Mouse (Mus musculus) CD4-positive, CD25-positive, alpha-beta regulatory T cell, adult 4 months (primary cell): Measurements from ENCODE around the gene Cacnb3. TPM values are rescaled to one million over a fixed set of nuclear protein-coding genes. Genes with fewer than 3 reads are reported as not detected.

Source experiments
- ATAC-seq: one replicate; pipeline ENCODE4 v1.8.0; 2017
- polyA plus RNA-seq, 2 experiments: library from polyadenylated mRNA; unstranded; fragments of 100-300 nt; shearing (Covaris generic); gene quantifications; one replicate each; pipeline ENCODE4 v1.2.1; 2017

Cacnb3 gene
- polyA plus RNA-seq, 2 experiments from 2014 or later: not detected

DNA sequence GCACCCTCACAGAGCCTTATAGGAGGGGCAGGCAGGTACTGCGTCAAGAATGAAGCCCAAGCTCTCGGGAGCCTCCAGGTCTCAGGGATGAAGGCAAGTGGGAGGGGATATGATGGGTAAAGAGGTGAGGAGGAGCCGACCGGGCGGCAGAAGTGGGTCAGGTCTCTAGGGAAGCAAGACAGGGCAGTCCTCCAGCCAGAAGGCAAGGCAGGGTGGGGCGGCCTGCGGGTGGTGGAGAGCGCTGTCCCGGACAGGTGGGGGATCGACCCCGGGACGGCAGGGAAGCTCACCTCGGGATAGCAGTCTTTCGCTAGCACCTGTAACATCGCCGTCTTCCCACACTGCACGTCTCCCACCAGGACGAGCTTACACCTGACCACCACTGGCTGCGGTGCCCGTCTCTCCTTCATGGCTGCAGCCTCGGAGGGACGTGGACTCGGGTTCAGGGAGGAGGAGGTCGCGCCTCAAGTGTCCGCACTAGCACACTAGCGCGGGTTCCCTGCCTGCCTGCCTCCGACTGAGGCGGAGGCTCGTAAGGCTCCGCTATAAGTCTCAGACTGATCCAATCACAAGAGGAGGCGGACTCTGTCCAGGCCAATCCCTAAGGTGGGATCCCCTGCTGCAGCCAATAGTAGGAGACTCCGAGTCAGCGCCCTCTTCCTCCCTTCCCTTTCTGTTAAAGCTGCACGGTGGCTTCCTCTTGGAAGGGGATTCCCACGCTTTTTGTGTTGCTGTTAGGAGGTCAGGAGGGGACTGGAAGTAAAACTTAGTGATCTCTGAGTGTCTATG, 46.5 kb downstream of the Cacnb3 start, which contains the start of gene Rnd1:
Gene Rnd1 (minus strand): TSS at position 522 of the 789 bp plus-strand sequence.
- peak; percentile 99 for ATAC-seq

DNA sequence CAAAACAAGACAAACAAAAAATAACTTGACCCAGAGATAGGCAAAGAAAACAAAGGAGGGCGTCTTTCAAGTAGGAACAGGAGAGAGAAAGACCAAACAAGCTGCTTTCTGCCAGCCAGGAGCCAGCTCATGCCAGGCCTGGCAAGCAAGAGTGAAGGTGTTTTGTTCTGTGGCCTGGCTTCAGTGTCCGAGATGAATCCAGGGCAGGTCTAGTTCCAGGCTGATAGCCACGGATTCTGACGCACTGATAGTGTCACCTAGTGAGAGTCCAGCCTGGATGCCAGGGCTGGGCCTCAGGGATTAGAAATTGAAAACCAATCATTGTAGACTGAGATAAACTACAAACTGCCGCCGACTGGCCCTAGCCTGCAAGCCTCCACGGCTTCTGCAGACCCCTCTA, 47.3 kb downstream of the Cacnb3 start:
- ATAC-seq: no peak

DNA sequence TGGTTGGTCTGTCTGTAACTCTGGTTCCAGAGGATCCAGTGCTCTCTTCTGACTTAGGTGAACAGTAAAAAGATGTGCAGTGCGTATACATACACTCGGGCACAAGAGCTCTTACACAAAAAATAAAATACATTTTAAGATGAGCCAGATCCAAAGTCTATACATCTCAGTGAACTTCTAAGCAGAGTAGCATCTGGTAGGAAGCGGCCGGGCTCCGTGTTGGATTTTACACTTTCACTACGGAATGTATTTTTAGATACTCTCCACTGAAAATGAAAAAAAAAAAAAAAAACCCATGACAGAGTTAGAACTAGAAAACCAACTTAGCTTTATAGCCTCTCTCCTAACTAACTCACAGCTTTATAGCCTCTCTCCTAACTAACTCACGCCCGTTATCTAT, 50.0 kb downstream of the Cacnb3 start:
- ATAC-seq: no peak

DNA sequence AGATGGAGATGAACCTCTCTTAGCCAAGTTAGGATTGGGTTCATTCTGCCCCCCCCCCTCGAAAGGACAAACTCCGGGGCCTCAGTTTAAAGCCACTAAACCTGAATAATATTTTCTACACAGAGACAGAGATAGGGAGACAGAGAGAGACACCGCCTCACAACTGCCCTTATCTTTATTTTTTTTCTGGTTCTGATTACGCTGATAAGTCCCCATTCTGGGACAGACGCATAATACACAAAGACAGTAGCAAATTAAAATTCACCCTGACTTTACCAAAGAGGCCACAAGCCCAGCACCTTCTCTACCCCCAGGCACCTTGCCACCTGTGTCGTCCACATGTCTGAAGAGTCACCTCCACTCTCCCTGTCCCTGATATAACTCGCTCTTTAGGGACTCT, 51.0 kb downstream of the Cacnb3 start:
- no peak for ATAC-seq

DNA sequence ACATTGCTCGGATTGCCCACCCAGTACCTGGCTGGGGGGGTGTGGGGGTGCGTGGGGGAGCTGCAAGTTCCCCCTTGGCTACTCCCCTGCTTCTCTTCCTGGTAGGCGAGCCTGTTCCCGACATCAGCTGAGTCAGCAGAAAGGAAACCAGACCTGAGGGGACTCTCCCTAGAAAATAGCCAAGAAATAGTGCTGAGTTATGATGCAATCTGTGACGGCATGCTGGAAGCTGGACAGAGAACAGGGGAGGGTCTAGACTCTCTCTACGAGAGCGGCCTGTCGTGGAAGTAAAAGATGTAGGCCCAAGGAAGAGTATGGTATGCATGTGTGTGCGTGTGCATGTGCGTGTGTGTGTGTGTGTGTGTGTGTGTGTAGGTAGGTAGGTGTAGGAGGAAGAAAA, 52.5 kb downstream of the Cacnb3 start:
- no peak for ATAC-seq

DNA sequence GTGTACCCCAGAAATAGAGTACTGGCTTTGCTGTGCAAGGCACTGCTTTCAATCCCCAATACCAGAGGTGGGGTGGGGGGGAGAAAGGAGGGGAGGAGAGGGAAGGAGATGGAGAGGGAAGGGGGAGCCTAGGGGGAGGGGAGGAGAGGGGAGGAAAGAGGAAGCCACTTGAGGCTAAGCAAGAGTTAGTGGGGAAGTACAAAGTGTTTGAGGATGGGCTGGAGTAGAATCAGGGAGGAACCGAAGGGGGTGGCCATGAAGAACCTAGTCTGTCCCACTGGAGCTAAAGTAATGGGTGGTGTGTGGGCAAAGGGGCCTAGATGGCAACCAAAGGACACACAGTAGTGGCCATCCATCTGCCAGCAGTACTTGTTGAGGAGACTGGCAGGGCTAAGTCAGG, 53.1 kb downstream of the Cacnb3 start:
- ATAC-seq: no peak

DNA sequence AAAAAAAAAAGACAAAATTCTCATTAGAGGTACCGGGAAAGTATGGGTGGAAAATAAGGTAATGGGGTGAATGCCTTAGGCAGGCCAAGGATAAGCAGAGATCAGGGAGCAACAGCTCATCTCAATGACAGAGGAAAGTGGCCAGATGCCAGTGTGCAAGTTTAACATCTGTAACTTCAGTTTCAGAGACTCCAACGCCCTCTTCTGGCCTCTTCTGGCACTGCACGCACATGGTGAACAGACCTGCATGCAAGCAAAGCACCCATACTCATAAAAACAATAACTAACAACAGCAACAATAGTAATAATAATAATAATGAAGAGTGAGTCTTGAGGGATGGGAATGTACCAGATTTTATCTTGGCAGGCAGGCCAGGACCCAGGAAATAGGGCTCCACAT, 55.3 kb downstream of the Cacnb3 start:
- no peak for ATAC-seq

DNA sequence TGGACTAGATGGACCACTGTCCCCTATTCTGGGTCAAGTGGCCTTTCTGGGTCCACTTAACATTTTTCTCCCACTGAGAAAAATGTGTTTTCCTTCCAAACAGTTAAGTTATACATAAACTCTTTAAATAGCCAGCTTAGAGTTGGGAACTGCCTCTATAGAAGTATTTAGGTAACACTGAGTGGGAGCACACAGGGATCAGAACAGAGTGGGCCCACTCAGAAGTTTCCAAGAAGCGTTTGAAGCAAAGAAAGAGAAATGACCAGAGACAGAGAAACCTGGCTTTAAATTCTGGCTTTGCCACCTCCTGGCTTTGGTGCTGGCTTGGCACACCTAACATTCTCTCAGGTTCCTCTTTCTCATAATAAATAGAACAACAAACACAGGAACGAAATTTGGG, 59.0 kb downstream of the Cacnb3 start:
- ATAC-seq: no peak

DNA sequence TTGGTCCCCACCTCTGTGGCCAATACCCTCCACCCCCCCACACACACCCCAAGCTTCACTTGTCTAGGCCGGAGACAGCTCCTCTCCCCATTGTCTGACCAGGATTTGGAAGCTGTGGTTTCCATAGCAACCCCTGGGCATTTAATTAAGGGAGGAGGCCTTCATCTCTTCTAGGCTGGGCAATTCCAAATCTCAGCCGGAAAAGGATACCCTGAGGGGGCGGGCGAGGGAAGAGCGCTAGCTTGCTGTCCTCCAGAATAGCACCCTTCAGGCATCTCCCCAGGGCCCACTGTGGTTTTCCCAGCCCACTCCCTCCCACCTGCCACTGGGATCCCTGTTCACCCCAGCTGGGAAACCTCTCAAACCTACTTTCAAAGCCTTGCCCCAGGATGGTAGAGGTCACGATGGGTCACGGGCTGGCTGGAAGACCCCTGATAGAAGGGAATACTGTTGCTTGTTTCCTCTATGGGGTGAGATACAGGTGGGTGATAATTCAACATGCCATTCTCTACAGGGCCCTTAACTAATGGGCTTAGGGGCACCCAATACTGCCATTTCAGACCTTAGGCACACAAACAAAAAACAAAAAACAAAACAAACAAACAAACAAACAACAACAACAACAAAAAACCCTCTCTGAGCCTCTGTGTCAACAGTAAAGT, 61.0 kb downstream of the Cacnb3 start:
- no peak for ATAC-seq

DNA sequence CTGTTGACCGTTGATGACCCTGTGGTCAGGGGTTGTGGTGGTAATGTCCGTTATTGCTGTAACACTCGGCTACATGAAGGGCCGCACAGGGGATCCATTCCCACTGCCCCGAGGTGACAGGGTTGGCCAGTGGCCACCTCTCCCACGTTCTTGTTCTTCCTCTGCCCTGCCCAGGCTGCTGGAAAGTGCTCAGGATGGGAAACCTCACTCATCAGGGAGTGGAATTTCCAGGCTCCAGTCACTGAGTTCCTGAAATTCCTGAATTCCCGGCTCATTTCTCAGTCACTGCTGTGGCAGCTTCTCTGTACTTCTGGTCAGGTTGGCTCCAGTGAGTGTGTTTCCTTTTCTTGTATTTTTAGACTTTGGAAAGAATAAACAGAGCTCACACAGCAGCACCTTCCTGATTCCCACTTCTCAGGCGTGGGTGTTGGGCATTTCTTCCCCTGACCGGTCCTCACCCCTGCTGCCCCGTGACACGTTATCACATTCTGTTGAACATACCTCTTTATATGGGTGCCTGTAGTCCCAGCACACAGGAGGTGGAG, 61.6 kb downstream of the Cacnb3 start:
- no peak for ATAC-seq

Other genes starting within 250 kb of the Cacnb3 start
- gene Olfr283, start 249.9 kb upstream of the Cacnb3 start, polyA plus RNA-seq: not detected
- not detected for gene Olfr282, start 199.6 kb upstream of the Cacnb3 start, polyA plus RNA-seq
- not detected for gene Olfr281, start 178.3 kb upstream of the Cacnb3 start, polyA plus RNA-seq
- gene OR5BS1P, start 160.9 kb upstream of the Cacnb3 start, polyA plus RNA-seq: not detected
- under 1 TPM in 1 of 2 experiments, not detected in 1; 0.56 TPM for gene Lalba, start 148.1 kb upstream of the Cacnb3 start, polyA plus RNA-seq
- gene Olfr279, start 138.4 kb upstream of the Cacnb3 start, polyA plus RNA-seq: not detected
- 10 to 100 TPM; 27.2 to 36.2 TPM for gene Kansl2, start 96.6 kb upstream of the Cacnb3 start, polyA plus RNA-seq
- gene Ccnt1, start 59.9 kb upstream of the Cacnb3 start, polyA plus RNA-seq: 100 to 1,000 TPM; 103 to 104 TPM
- gene 4930415O20Rik, start 59.8 kb upstream of the Cacnb3 start, polyA plus RNA-seq: not detected
- gene Adcy6, start 20.8 kb upstream of the Cacnb3 start, polyA plus RNA-seq: 1 to 10 TPM; 1.1 to 1.5 TPM
- gene Ddx23, start 32.1 kb downstream of the Cacnb3 start, polyA plus RNA-seq: 10 to 100 TPM; 29.4 to 29.8 TPM
- gene Rnd1, start 46.6 kb downstream of the Cacnb3 start, polyA plus RNA-seq: 1 to 10 TPM in 1 of 2 experiments, under 1 TPM in 1; 0.35 to 1.9 TPM
- not detected for gene Ccdc65, start 77.4 kb downstream of the Cacnb3 start, polyA plus RNA-seq
- gene Fkbp11, start 97.4 kb downstream of the Cacnb3 start, polyA plus RNA-seq: 1 to 10 TPM in 1 of 2 experiments, under 1 TPM in 1; 0.75 to 1.0 TPM
- gene Arf3, start 132.4 kb downstream of the Cacnb3 start, polyA plus RNA-seq: 10 to 100 TPM; 33.0 to 35.3 TPM
- gene Wnt10b, start 147.3 kb downstream of the Cacnb3 start, polyA plus RNA-seq: not detected
- gene Wnt1, start 159.0 kb downstream of the Cacnb3 start, polyA plus RNA-seq: not detected
- not detected for gene Ddn, start 178.7 kb downstream of the Cacnb3 start, polyA plus RNA-seq
- gene Prkag1, start 200.7 kb downstream of the Cacnb3 start, polyA plus RNA-seq: 100 to 1,000 TPM; 126 to 187 TPM
- 10 to 100 TPM; 30.9 to 38.6 TPM for gene Kmt2d, start 240.4 kb downstream of the Cacnb3 start, polyA plus RNA-seq